Mouse (Mus musculus) heart, postnatal 0 days (tissue): ENCODE data around the gene Yy1.

ENCODE experiments used
- CTCF ChIP-seq: IDR thresholded peaks from 2 replicates; pipeline ENCODE4 v1.5.1; 2016; ENCODE audit warnings: antibody characterized with exemption, control low read depth, low read depth
- EP300 ChIP-seq: IDR thresholded peaks from 2 replicates; pipeline ENCODE4 v1.6.1; 2016; ENCODE audit warnings: antibody characterized with exemption, low read depth

GRCm38 (mm10) chr12:108824225-108824874 lies 31.6 kb downstream of the Yy1 start:
- no peak for TF ChIP-seq EP300
- no peak for TF ChIP-seq CTCF
